Mouse (Mus musculus) adrenal gland, adult 18-20 months (tissue): ENCODE data around the gene Zswim5. TPM values are rescaled to one million over a fixed set of nuclear protein-coding genes. Genes with fewer than 3 reads are reported as not detected.

Experiments
- DNase-seq, 2 experiments: peaks; one replicate each; pipeline ENCODE4 v3.0.0; 2021 to 2022; ENCODE audit warnings: low spot score in 2 of 2
- total RNA-seq, 2 experiments: library from RNA; stranded (reverse); gene quantifications; 1 replicate in 1 of 2; 2 replicates in 1 of 2; pipeline ENCODE4 v1.2.3; 2021

Gene Zswim5
- total RNA-seq, 2 experiments from 2014 or later: 3.8 to 5.2 TPM

DNA sequence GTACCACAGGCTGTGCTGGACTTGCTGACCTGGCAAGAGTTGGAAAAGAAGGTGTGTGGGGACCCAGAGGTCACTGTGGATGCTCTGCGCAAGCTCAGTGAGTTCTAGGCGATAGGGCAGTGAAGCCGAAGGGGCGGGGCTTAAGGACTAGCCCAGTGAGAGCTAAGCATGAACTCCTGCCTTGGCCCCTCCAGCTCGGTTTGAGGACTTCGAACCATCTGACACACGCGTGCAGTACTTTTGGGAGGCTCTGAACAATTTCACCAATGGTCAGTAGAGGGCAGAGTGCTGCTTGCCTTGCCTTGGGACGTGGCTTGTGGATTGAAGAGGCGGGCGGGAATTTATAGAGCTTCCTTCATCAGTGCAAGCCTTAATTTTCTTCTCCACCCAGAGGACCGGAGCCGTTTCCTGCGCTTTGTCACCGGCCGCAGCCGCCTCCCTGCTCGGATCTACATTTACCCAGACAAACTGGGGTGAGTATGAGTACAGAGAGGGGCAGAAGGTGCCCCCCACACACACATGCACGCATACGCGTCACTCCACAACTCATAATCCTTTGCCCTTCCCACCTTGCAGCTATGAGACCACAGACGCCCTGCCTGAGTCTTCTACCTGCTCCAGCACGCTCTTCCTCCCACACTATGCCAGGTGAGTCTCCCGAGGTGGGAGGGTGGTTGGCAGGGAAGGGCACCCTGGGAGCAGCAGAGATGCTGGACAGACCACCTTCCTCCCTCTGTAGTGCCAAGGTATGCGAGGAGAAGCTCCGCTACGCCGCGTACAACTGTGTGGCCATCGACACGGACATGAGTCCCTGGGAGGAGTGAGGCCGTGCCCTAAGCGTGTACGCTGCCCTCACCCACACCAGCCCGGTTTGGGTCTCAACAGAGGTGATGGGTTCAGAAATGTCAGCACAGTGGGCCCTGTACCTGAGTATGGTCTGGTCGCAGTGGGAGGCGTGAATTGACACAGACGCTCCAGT is 125.7 kb downstream of the Zswim5 start:
- DNase-seq: peak in 1 of 2 experiments; percentile 44

DNA sequence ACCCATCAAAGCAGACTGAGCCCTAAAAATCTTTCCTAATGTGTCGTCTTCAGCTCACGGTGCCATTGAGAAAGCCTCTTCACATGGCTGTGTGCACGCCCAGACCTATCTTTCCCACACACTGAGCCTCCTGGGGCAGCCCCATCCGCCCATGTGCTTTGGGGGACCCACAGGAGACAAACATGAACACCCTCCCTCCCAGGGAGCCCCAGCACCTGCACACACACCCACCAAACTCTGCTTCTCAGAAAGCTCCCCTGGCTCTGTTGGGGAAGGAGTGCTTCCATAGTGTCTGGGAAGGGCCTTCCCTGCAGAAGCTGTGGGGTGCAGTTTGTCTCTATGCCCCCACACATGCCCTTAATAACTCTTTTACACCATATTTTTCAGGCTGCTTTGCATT is 127.5 kb downstream of the Zswim5 start:
- DNase-seq: no peak

DNA sequence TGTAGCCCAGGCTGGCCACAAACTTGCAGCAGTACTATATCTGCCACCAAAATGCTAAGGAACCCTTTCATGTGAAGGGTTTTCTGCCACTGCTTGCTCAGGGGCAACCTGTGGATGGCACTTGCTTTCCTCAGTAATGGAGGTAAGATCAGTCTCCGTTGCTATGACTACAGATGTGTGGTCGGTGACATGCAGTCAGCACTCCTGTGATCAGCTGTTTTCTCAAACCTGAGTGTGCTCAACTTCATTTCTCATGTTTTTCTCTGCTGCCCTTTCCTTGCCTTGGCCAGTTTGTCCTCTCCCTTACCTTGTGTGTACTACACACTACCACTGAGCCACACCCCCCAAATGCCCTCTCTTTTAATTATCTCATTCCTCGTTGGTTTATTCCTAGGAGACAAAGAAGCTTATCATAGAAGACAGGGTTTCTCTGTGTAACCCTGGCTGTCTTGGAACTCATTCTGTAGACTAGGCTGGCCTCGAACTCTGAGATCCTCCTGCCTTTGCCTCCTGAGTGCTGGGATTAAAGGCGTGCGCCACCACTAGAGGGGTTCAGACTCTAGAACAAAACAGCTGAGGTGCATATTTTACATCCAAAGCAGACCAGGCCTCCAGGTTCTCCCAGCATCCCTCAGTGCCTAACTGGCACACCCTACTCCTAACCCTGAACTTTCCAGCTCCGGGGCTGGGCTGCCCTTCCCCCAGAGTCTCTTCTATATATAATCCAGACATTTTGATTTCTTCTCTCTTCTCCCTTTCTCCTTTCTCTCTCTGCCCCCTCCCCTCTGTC is 128.6 kb downstream of the Zswim5 start:
- no peak for DNase-seq

- DNase-seq: no peak
Observed at GRCm38 (mm10) chr4:117007058-117007457, 129.9 kb downstream of the Zswim5 start.

DNA sequence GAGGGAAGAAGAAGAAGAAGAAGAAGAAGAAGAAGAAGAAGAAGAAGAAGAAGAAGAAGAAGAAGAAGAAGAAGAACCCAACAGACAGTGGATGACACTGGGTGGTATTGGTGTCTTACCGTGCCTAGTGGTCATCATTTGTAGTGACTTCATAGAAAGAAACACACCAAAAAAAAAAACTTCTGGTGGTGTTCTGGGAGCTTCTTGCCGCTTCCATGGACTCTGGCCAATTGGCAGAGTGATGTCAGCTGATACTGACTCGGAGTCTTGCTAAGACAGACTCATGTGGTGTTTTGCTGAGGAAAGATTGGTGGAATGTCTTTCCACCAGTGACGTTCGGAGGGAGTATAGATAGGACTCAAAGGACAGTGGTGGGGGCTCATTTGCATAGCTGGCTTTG is 133.1 kb downstream of the Zswim5 start:
- DNase-seq: no peak

GRCm38 (mm10) chr4:117013596-117013995 is 136.4 kb downstream of the Zswim5 start:
- no peak for DNase-seq

- no peak for DNase-seq
Observed at GRCm38 (mm10) chr4:117014901-117015415, 137.8 kb downstream of the Zswim5 start.

DNA sequence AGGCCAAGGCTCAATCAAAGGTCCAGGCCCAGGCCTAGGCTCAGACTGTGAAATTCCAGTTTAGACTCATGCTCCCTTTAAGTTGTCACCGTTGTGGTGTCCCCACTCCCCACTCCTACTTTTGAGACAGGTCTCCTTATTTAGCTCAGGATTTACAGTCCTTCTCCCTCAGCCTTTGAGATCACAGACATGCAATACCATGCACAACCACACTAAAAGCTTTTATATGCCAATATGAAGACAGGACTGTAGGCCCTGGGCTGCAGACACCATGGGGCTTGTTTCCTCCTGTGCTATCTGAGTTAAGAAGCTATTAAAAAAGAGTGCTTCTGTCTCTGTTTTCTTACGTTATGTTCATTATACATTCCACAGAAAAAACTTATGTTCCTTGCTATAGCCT is 140.6 kb downstream of the Zswim5 start:
- no peak for DNase-seq

DNA sequence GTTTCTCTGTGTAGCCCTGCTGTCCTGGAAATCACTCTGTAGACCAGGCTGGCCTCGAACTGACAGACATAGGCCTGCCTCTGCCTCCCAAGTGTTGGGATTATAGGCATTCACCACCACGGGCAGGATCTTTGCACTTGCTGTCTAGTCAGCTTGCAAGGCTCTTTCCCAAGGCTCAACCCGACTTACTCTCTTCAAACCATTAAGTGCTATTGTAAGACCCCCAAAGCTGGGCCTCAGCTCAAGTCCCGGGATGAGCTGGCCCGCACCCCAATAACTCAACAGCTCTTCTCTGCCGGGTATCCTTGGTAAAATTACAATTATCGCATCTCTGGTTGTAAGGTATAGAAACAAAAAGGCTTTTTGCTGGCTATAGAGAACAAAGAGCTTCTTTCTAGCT is 141.2 kb downstream of the Zswim5 start:
- no peak for DNase-seq

DNA sequence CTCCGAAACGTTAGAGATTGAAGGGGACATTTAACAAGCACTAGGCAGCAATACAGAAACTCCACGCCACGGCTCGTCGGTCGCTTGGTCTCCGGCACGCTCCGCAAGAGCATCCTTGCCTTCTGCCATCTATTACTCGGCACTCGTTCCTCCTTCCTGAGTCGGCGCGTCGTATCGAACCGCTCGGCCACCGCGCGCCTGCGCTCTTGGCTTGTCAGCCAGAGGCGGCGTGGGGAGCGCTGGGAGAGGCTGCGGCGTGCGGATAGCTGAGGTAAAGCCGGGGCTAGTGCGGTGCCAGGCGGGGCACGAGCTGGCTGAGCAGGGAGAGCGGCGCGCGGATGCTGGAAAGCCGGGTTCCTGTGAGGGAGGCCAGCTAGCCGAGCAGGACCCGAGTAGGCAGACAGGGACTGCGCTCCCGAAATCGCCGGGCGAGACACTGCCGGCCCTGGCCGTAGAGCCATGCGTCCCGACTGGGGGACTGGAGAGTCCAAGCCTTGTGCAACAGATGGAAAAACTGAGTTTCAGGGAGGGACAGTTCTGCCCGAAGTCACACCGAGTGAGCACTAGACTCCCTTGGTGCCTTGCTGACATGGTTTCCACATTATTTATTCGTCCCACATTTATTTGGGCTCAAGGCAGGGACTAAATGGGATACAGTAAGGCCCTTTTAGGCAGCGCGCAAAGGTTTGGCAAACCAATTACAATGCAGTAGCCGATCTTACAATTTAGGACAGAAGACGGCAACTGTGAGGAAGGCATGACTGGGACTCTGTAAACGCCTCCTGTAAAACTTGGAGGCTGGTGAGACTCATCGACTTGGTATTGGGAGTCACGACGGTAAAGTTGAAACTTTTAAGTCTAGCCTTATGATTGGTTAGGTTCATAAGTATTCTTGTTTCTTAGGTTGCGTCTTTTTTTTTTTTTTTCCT is 142.3 kb downstream of the Zswim5 start, which contains the start of gene Eif2b3:
Gene Eif2b3 (plus strand): TSS at position 197 of the 929 bp plus-strand sequence.
- peak; percentile 85 to 87 for DNase-seq

DNA sequence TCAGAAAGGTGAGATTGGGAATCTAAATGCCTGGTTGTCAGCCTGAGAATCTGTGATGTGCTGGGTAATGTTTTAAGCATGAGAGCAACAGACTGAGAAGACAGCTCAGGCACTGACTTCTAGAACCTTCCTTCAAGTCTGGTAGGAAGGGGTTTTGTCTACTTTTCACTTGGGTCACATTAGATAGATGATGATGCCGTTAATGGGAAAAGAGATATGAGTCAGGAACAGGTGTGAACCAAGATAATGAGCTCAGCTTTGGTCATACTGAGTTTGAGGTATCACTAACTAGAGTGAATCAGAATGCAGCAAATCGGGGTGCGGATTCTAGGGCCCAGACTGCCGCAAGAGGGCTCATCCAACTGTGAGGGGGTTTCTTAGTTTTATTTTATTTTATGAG is 146.3 kb downstream of the Zswim5 start:
- DNase-seq: no peak

DNA sequence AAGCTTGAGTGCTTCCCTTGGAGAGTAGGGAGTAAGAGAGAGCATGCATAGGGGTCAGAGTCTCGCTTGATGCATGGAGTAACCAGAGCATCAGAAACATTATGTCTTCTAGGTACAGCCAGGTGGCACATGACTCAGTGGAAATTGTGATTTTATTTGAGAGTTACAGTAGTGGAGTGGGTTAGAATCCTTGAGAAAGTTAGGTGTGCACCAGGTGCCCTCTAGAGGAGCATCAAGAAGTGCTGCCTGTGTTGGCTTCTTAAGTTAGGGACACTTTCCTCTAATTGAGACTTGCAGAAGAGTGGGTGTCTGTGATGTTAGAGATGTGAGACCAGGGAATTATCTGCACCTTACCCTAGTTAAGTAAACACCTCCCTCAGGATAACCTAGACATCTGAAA is 153.9 kb downstream of the Zswim5 start:
- DNase-seq: no peak

Other genes with a start within 250 kb of the Zswim5 start
- gene Nasp, start 249.4 kb upstream of the Zswim5 start, total RNA-seq: 10 to 100 TPM; 20.3 to 24.6 TPM
- 100 to 1,000 TPM; 822 to 909 TPM for gene Akr1a1, start 225.7 kb upstream of the Zswim5 start, total RNA-seq
- gene Prdx1, start 191.8 kb upstream of the Zswim5 start, total RNA-seq: 100 to 1,000 TPM; 648 to 719 TPM
- gene Mmachc, start 169.0 kb upstream of the Zswim5 start, total RNA-seq: 10 to 100 TPM; 32.3 to 40.3 TPM
- gene Ccdc163, start 168.9 kb upstream of the Zswim5 start, total RNA-seq: 10 to 100 TPM; 15.4 to 15.5 TPM
- 1 to 10 TPM; 2.6 to 2.7 TPM for gene Tesk2, start 156.4 kb upstream of the Zswim5 start, total RNA-seq
- gene Toe1, start 69.7 kb upstream of the Zswim5 start, total RNA-seq: 10 to 100 TPM; 13.5 to 14.9 TPM
- gene Mutyh, start 69.7 kb upstream of the Zswim5 start, total RNA-seq: 1 to 10 TPM; 2.0 to 2.9 TPM
- 1 to 10 TPM; 1.8 to 4.7 TPM for gene Hpdl, start 55.7 kb upstream of the Zswim5 start, total RNA-seq
- gene Urod, start 117.0 kb downstream of the Zswim5 start, total RNA-seq: 100 to 1,000 TPM; 116 to 124 TPM
- 10 to 100 TPM; 26.7 to 28.0 TPM for gene Hectd3, start 117.9 kb downstream of the Zswim5 start, total RNA-seq
- gene Eif2b3, start 142.0 kb downstream of the Zswim5 start, total RNA-seq: 10 to 100 TPM; 29.5 to 30.9 TPM
- 1 to 10 TPM; 2.2 to 2.6 TPM for gene Ptch2, start 218.7 kb downstream of the Zswim5 start, total RNA-seq
- 10 to 100 TPM in 1 of 2 experiments, 1 to 10 TPM in 1; 9.1 to 11.0 TPM for gene Btbd19, start 248.3 kb downstream of the Zswim5 start, total RNA-seq
- gene Tctex1d4, start 249.4 kb downstream of the Zswim5 start, total RNA-seq: not detected